Mouse (Mus musculus) MEL (cell line): ENCODE results near the gene Gimap7.

Source experiments
- CHD2 ChIP-seq: IDR thresholded peaks from 2 replicates; pipeline ENCODE4 v1.6.1; 2011; ENCODE audit warnings: low read length, improper control_type of control experiment
- CTCF ChIP-seq, 3 experiments: IDR thresholded peaks in 2 of 3; conservative IDR thresholded peaks in 1 of 3; 2 replicates each; pipeline ENCODE4 v1.5.1; 2011 to 2012; ENCODE audit warnings: low read length in 3 of 3, low read depth in 2 of 3, mild to moderate bottlenecking in 2 of 3, improper control_type of control experiment in 1 of 3, inconsistent platforms in 1 of 3, mixed read lengths in 1 of 3, moderate library complexity in 1 of 3; ENCODE audit not compliant: control insufficient read depth in 1 of 3, insufficient read depth in 1 of 3, poor library complexity in 1 of 3, severe bottlenecking in 1 of 3
- ELF1 ChIP-seq: IDR thresholded peaks from 2 replicates; pipeline ENCODE4 v1.6.1; 2014; ENCODE audit warnings: low read depth, mild to moderate bottlenecking, inconsistent platforms, low read length, improper control_type of control experiment, moderate library complexity
- EP300 ChIP-seq, 2 experiments: IDR thresholded peaks; 2 replicates each; pipeline ENCODE4 v1.6.1; 2011; ENCODE audit warnings: improper control_type of control experiment in 2 of 2, low read length in 2 of 2, low read depth in 1 of 2, mild to moderate bottlenecking in 1 of 2
- GATA1 ChIP-seq: IDR thresholded peaks from 2 replicates; pipeline ENCODE4 v1.6.1; 2011; ENCODE audit warnings: low read depth, low read length, improper control_type of control experiment
- HCFC1 ChIP-seq: IDR thresholded peaks from 2 replicates; pipeline ENCODE4 v1.6.1; 2012; ENCODE audit warnings: low read depth, mild to moderate bottlenecking, inconsistent platforms, low read length, improper control_type of control experiment, moderate library complexity
- MAX ChIP-seq: IDR thresholded peaks from 2 replicates; pipeline ENCODE4 v1.6.1; 2011; ENCODE audit warnings: low read length, improper control_type of control experiment
- NRF1 ChIP-seq: IDR thresholded peaks from 2 replicates; pipeline ENCODE4 v1.6.1; 2014; ENCODE audit warnings: low read depth, mild to moderate bottlenecking, inconsistent platforms, low read length, improper control_type of control experiment, moderate library complexity; ENCODE audit not compliant: poor library complexity, insufficient read depth, severe bottlenecking
- POLR2A ChIP-seq, 2 experiments: IDR thresholded peaks; 2 replicates each; pipeline ENCODE4 v1.6.1; 2011 to 2012; ENCODE audit warnings: low read length in 2 of 2, mild to moderate bottlenecking in 2 of 2, control low read depth in 1 of 2, improper control_type of control experiment in 1 of 2, low read depth in 1 of 2, moderate library complexity in 1 of 2; ENCODE audit not compliant: control insufficient read depth in 1 of 2, insufficient read depth in 1 of 2, poor library complexity in 1 of 2
- RAD21 ChIP-seq: IDR thresholded peaks from 2 replicates; pipeline ENCODE4 v1.6.1; 2011; ENCODE audit warnings: mild to moderate bottlenecking, low read depth, low read length, improper control_type of control experiment
- TBP ChIP-seq: IDR thresholded peaks from 2 replicates; pipeline ENCODE4 v1.8.0; 2011; ENCODE audit warnings: low read depth, low read length, improper control_type of control experiment
- USF1 ChIP-seq: IDR thresholded peaks from 2 replicates; pipeline ENCODE4 v1.6.1; 2014; ENCODE audit warnings: low read depth, mild to moderate bottlenecking, inconsistent platforms, low read length, improper control_type of control experiment, moderate library complexity
- ZMIZ1 ChIP-seq: IDR thresholded peaks from 2 replicates; pipeline ENCODE4 v1.6.1; 2012; ENCODE audit warnings: low read depth, mild to moderate bottlenecking, inconsistent platforms, low read length, improper control_type of control experiment, moderate library complexity

DNA sequence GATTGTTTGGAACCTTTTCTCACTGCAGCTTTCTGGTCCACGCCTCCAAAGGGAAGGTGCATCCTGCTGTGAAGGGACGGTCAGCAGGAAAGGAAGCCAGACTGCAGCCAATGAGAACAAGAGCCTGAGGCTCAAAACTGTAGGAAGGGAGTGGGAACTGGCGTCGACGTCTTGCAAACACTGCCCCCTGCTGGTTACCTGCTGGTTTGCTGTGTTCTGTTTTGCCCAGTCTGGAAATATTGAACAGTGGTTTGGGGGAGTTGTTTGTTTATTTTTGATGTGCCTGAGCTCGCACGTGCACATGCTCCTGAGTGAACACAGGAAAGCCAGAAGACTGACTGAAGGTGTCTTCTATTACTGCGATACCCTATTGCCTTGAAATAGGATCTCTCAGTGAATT, 53.6 kb downstream of the Gimap7 start:
- no peak for TF ChIP-seq MAX
- TF ChIP-seq TBP: no peak
- peak; percentile 65 to 81 (median 76) for TF ChIP-seq CTCF (IDR thresholded peaks at IDR 0.05 in 2 of 3, conservative IDR thresholded peaks at IDR 0.05 in 1 of 3; ENCODE audit: control insufficient read depth in 1 of 3, insufficient read depth in 1 of 3, low read depth in 2 of 3, low read length in 3 of 3, poor library complexity in 1 of 3, severe bottlenecking in 1 of 3)
- no peak for TF ChIP-seq POLR2A (IDR thresholded peaks at IDR 0.05; ENCODE audit: control insufficient read depth in 1 of 2, insufficient read depth in 1 of 2, low read depth in 1 of 2, low read length in 2 of 2, poor library complexity in 1 of 2)
- peak; percentile 67 for TF ChIP-seq RAD21
- TF ChIP-seq NRF1: no peak
- no peak for TF ChIP-seq EP300 (IDR thresholded peaks at IDR 0.05; ENCODE audit: low read depth in 1 of 2, low read length in 2 of 2)
- no peak for TF ChIP-seq ELF1
- TF ChIP-seq GATA1: no peak
- no peak for TF ChIP-seq CHD2
- no peak for TF ChIP-seq ZMIZ1
- no peak for TF ChIP-seq HCFC1
- no peak for TF ChIP-seq USF1
